Mouse (Mus musculus) heart, embryonic 14.5 days (tissue): Measurements from ENCODE around the gene Prkcd. TPM values are rescaled to one million over a fixed set of nuclear protein-coding genes. Genes with fewer than 3 reads are reported as not detected.

ENCODE experiments used
- ATAC-seq: fragments of 200-750 bp; cut with Nextera tagmentation; 2 replicates; pipeline ENCODE4 v1.8.0; 2017; ENCODE audit warnings: low read depth, moderate TSS enrichment; ENCODE audit not compliant: insufficient number of reproducible peaks, insufficient read depth, low FRiP score
- H3K27ac ChIP-seq, 2 experiments: fragments of 200-500 bp in 1 of 2; fragments of 300-500 bp in 1 of 2; sonication (generic) in 1 of 2; replicated peaks in 1 of 2; 2 replicates each; pipeline ENCODE4 v1.5.1; 2012 to 2014; ENCODE audit warnings: low read depth in 2 of 2, low read length in 2 of 2, control low read depth in 1 of 2, mild to moderate bottlenecking in 1 of 2, mixed read lengths in 1 of 2; ENCODE audit not compliant: control insufficient read depth in 1 of 2, insufficient read depth in 1 of 2
- H3K27me3 ChIP-seq: fragments of 300-500 bp; sonication (generic); 2 replicates; pipeline ENCODE4 v1.6.1; 2014; ENCODE audit warnings: mild to moderate bottlenecking, low read length, control low read depth; ENCODE audit not compliant: control insufficient read depth, insufficient read depth
- H3K36me3 ChIP-seq: fragments of 300-500 bp; sonication (generic); 2 replicates; pipeline ENCODE4 v1.6.1; 2014; ENCODE audit warnings: mild to moderate bottlenecking, control low read depth, low read length, mixed read lengths; ENCODE audit not compliant: control insufficient read depth, insufficient read depth
- H3K4me1 ChIP-seq, 2 experiments: fragments of 200-500 bp in 1 of 2; fragments of 300-500 bp in 1 of 2; sonication (generic) in 1 of 2; 2 replicates each; pipeline ENCODE4 v1.6.1; 2012 to 2014; ENCODE audit warnings: low read length in 2 of 2, control low read depth in 1 of 2, mixed read lengths in 1 of 2; ENCODE audit not compliant: control insufficient read depth in 2 of 2, insufficient read depth in 2 of 2
- H3K4me2 ChIP-seq: fragments of 300-500 bp; sonication (generic); 2 replicates; pipeline ENCODE4 v1.6.1; 2014; ENCODE audit warnings: mild to moderate bottlenecking, low read length
- H3K4me3 ChIP-seq, 2 experiments: fragments of 200-500 bp in 1 of 2; fragments of 300-500 bp in 1 of 2; sonication (generic) in 1 of 2; 2 replicates each; pipeline ENCODE4 v1.5.1; 2012 to 2014; ENCODE audit warnings: low read length in 2 of 2, mild to moderate bottlenecking in 2 of 2, control low read depth in 1 of 2, low read depth in 1 of 2, moderate library complexity in 1 of 2; ENCODE audit not compliant: control insufficient read depth in 1 of 2, insufficient read depth in 1 of 2
- H3K9ac ChIP-seq: fragments of 300-500 bp; sonication (generic); 2 replicates; pipeline ENCODE4 v1.6.1; 2014; ENCODE audit warnings: mild to moderate bottlenecking, low read length
- H3K9me3 ChIP-seq: fragments of 300-500 bp; sonication (generic); 2 replicates; pipeline ENCODE4 v1.6.1; 2016; ENCODE audit warnings: low read length, control low read depth; ENCODE audit not compliant: control insufficient read depth
- WGBS: fragments of 180-500 bp; shearing (Covaris S2); extraction: QIAGEN DNeasy Blood & Tissue Kit; methylation state at CpG from one replicate; pipeline ENCODE4 v1.1.7; 2014; 5-methylcytosine and 5-hydroxymethylcytosine counted together
- polyA plus RNA-seq: library from polyadenylated mRNA; unstranded; fragments of >200 nt; fragmentation: Nextera tagmentation; extraction: Ambion mirVana; gene quantifications from 2 replicates; pipeline ENCODE4 v1.2.1, GENCODE M21; 2014

Prkcd gene
- polyA plus RNA-seq, 1 experiment from 2014 or later: 38.6 TPM

DNA sequence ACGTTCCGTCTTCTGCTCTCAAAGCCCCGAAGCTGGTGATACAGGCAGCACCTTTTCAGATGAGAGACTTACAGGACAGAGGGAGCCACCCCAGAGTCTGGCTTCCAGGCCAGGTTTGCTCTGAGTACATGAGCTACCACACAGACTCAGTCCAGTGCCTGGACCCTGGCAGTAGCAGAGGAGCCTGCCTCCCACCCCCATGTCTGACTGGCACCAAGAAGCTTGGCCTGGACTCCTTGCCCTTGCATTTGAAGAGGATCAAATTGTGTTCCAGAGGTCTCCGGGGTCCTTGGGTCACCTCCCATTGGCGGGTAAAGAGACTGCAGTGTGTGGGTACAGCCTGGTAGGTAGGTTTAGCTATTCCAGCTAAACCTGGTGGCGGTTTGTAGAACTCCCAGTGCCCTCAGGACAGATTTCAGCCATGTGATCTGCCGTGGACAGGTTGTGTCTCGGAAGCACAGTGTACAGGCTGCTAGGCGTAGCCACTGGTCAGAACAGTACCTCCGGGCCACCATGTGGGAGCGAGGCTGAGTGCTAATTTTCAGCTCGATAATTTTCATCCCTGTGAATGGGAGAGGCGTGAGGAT is 65.1 kb downstream of the Prkcd start:
- Histone ChIP-seq H3K4me3 (no peak overlapping the region), H3K9me3 (no peaks in the 10 kb centered on the region), H3K36me3 (peaks cover 68% of the 10 kb centered on the region), H3K4me2 (no peak overlapping the region), H3K4me1 (peaks cover 8 to 22% of the 10 kb centered on the region in 2 experiments), H3K27ac (no peak overlapping the region), H3K9ac (no peak overlapping the region), H3K27me3 (no peaks in the 10 kb centered on the region)
- ATAC-seq: no peak
- 89% methylated on average over 13 of the region's 13 CpGs for WGBS

DNA sequence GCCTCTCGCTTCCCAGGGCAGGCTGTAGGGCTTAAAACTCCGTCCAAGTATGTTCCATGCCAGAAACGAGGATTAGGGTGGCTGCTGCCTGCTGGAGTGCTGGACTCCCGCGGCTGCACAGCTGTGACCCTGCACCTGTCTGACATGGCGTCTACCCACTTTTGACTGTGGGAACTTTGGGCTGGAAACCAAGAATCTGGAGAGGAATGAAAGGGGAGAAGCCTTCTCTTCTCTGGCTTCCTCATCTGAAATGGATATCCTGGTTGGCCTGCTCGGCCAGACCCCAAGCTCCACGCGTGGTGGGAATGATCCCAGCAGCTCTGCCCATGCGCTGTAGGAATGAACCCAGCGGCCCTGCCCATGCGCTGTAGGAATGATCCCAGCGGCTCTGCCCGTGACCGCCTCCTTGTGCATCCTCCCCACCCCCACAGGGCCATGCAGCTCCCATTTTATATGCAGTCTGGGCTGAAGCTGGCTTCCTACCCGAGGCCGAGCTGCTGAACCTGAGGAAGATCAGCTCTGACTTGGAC is 66.6 kb downstream of the Prkcd start:
- H3K9me3 ChIP-seq: no peaks in the 10 kb centered on the region
- H3K27me3 ChIP-seq: no peaks in the 10 kb centered on the region
- 87% methylated on average over 17 of the region's 17 CpGs for WGBS
- no peak overlapping the region for H3K27ac ChIP-seq
- ATAC-seq: no peak
- no peak overlapping the region for H3K9ac ChIP-seq
- H3K36me3 ChIP-seq: peaks cover 56% of the 10 kb centered on the region
- no peak overlapping the region for H3K4me3 ChIP-seq
- peaks cover 6 to 20% of the 10 kb centered on the region in 2 experiments for H3K4me1 ChIP-seq
- no peak overlapping the region for H3K4me2 ChIP-seq

DNA sequence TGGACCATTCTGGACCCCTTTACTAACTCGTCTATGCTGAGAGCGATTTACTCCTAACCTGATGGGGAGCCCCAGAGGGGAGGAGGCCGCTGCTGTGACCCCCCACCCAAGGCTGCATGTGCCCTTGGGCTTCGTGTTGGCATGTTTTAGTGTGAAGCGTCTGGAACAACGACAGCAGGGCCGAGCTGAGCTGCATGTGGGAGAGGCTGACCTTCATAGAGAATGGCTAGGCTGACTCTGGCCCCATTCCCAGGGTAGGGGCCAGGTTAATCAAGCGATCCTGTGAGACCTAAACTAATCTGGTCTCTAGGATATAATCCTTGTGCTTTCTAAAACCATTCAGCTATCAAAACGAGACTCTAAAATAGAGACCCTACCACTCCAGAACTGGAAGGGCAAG is 68.3 kb downstream of the Prkcd start:
- no peak overlapping the region for H3K4me3 ChIP-seq
- 59% methylated on average over 9 of the region's 9 CpGs for WGBS
- peaks cover 3 to 15% of the 10 kb centered on the region in 2 experiments; a peak in 3 of 4 replicates for H3K4me1 ChIP-seq
- H3K36me3 ChIP-seq: peaks cover 50% of the 10 kb centered on the region
- no peak overlapping the region for H3K9ac ChIP-seq
- H3K27me3 ChIP-seq: no peaks in the 10 kb centered on the region
- no peak overlapping the region for H3K27ac ChIP-seq
- ATAC-seq: no peak
- H3K9me3 ChIP-seq: no peaks in the 10 kb centered on the region
- H3K4me2 ChIP-seq: no peak overlapping the region

DNA sequence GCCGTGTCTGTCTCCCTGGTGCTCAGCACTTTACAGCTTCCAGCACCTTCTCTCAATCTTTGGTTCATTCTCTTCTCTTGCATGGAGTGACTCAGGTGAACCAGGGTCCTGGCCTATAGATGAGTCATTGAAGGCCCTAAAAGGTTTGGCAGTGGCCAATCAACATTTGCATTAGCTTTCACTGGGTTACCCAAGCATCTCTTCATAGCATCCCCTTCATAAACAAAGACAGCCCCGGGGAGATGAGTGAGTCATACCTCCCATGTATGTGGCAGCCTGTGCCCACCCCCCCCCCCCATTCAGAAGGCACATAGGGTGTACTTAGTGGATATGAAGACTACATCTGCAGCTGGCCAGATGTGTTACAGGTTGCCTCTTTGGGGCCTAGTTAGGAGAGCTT is 69.4 kb downstream of the Prkcd start:
- ATAC-seq: no peak
- Histone ChIP-seq H3K9ac (no peak overlapping the region), H3K9me3 (no peaks in the 10 kb centered on the region), H3K27ac (no peak overlapping the region), H3K4me1 (peaks cover 3 to 17% of the 10 kb centered on the region in 2 experiments), H3K27me3 (no peaks in the 10 kb centered on the region), H3K4me2 (no peak overlapping the region), H3K36me3 (peaks cover 47% of the 10 kb centered on the region), H3K4me3 (no peak overlapping the region)
- WGBS: 77% methylated on average over 2 of the region's 2 CpGs

DNA sequence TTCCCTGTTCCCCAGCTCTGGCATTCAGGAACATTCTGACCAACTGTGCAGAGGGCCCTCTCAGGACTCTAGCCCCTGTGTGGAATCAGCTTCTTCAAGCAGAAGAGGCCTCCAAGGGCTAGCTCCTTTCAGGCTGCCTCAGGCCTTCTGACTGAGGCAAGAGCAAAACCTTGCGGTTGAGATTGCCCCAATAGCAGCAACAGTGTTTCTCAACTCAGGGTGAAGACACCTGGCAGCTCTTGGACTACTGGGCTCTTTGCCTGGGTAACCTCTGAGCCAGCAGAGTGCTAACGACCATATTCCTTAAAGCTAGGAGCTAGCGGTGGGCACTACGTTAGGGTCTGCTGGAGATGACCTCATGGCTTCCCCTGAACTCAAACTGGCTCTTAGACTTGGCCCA is 72.8 kb downstream of the Prkcd start:
- WGBS: 89% methylated on average over 4 of the region's 4 CpGs
- Histone ChIP-seq H3K4me1 (peaks cover 20 to 33% of the 10 kb centered on the region in 2 experiments), H3K9ac (no peak overlapping the region)

DNA sequence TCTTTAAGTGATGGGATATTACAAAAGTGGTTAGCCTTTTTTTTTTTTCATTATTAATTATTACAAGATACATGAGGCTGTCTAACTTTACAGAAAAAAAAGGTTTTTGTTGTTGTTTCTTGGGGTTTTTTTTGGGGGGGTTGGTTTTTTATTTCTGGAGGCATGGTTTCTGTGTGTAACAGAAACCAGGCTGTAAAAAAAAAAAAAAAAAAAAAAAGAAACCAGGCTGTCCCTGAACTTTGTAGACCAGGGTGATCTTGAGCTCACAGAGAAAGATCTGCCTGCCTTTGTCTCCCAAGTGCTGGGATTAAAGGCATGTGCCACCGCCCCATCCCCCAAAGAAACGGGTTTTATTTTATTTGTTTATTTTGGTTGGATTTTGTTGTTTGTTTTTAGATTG is 74.0 kb downstream of the Prkcd start:
- no peaks in the 10 kb centered on the region for H3K9me3 ChIP-seq
- H3K27ac ChIP-seq: no peak overlapping the region
- 95% methylated on average over 2 of the region's 2 CpGs for WGBS
- ATAC-seq: no peak
- H3K9ac ChIP-seq: no peak overlapping the region
- peaks cover 14% of the 10 kb centered on the region for H3K36me3 ChIP-seq
- no peak overlapping the region for H3K4me3 ChIP-seq
- H3K4me1 ChIP-seq: peaks cover 22 to 33% of the 10 kb centered on the region in 2 experiments
- peak overlapping the region; percentile 98; the same call in 1 of the 2 replicates for H3K4me2 ChIP-seq
- no peaks in the 10 kb centered on the region for H3K27me3 ChIP-seq

More for the DNA sequence above, 72.8 kb downstream of the Prkcd start:
- Histone ChIP-seq H3K9me3 (no peaks in the 10 kb centered on the region), H3K4me3 (no peak overlapping the region), H3K36me3 (peaks cover 14% of the 10 kb centered on the region), H3K27me3 (no peaks in the 10 kb centered on the region), H3K27ac (no peak overlapping the region), H3K4me2 (no peak overlapping the region)
- ATAC-seq: no peak

DNA sequence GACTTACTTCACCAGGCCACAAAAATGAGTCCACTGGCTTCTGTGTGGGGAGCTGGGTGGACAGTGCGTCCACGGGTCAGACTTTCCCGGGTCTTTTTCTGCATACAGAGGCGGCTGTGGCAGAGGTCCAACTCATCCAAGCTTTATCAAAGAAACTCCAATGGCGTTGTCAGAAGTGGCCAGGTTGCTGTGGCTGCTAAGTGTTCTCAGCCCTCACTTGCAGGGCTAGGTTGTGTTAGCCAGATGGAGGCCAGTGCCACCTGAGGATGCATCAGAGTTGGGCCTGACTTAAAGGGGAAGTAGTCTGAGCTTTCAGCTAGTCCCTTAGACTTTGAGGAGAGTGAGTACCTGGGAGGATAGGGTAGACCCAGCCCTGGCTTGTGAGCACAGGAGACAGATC is 74.5 kb downstream of the Prkcd start:
- Histone ChIP-seq H3K4me1 (peaks cover 22 to 33% of the 10 kb centered on the region in 2 experiments), H3K4me2 (peak overlapping the region; percentile 98), H3K9me3 (no peaks in the 10 kb centered on the region), H3K4me3 (peak overlapping the region in 1 of 2 experiments; percentile 85; a peak in 2 of 4 replicates), H3K27ac (peak overlapping the region; percentile 5 to 28; a peak in 1 of 4 replicates), H3K9ac (0 out of 2 replicates have a peak overlapping the region, but pooled peaks have one; percentile 25), H3K27me3 (no peaks in the 10 kb centered on the region), H3K36me3 (peaks cover 13% of the 10 kb centered on the region)
- ATAC-seq: no peak
- 12% methylated on average over 5 of the region's 5 CpGs for WGBS
